Mouse (Mus musculus): ENCODE data around the gene Scn2a.

Gene Scn2a

DNA sequence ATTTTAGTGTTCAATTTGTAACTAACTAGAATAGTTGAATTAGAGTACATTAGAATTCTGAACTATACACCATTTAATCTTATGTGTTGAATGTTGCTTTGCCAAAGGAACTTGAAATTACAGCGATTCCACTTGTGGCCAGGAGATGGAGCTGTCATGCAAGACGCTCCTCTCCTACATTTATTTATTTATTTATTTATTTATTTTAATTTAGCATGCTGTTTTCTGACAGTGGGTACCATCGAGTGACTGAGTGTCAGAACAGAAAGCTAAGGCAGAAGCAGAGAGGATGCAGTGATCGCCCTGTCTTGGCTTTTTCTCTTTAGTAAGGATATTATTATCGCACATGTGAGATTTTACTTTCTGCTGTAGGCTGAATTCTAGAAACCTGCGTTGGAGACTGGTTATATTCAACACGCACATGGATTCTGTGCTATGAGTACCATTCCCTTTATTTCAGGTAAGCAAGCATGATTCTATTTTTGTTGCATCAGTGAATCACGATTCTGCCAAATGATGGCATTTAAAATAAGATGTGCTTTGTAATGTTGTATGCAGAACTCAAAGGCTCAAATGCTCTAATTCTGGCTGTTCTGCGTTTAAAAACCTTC lies at the start of gene Scn2a:
Gene Scn2a (plus strand): TSS at position 216 of the 611 bp plus-strand sequence.
- no peak for DNase-seq

- no peak for DNase-seq
These were observed 32.9 kb upstream of the Scn2a start for GRCm38 (mm10) chr2:65587679-65588078.

- no peak for DNase-seq
These were observed 12.8 kb upstream of the Scn2a start for GRCm38 (mm10) chr2:65607813-65608212.

GRCm38 (mm10) chr2:65611887-65612286 lies 8.7 kb upstream of the Scn2a start:
- DNase-seq = no peak

GRCm38 (mm10) chr2:65619781-65620180 lies 790 bp upstream of the Scn2a start:
- DNase-seq = no peak

- DNase-seq = no peak
These were observed 683 bp downstream of the Scn2a start for GRCm38 (mm10) chr2:65621254-65621653.

GRCm38 (mm10) chr2:65621838-65622237 lies 1.3 kb downstream of the Scn2a start:
- no peak for DNase-seq

- no peak for DNase-seq
These were observed 32.1 kb downstream of the Scn2a start for GRCm38 (mm10) chr2:65652636-65653035.

DNA sequence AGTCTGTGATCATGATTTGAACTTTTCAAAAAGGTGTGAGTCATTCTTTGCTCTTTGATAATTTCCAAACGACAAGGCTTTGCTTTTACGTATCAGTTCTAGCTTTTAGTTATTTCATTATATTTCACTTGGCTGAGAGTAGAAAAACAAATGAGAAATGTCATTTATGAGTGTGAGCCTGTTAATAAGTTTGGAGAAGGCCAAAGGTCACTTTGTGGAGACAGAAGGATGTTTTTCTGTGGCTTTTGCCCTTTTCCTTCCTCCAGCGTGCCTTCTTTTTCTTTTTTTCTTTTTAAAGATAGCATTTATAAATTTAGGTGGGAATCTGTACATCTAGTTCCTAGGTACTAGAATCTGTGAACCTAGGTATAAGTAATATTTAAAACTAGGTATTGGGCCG lies 36.5 kb downstream of the Scn2a start:
- DNase-seq = no peak

GRCm38 (mm10) chr2:65658430-65658829 lies 37.9 kb downstream of the Scn2a start:
- DNase-seq = no peak

DNA sequence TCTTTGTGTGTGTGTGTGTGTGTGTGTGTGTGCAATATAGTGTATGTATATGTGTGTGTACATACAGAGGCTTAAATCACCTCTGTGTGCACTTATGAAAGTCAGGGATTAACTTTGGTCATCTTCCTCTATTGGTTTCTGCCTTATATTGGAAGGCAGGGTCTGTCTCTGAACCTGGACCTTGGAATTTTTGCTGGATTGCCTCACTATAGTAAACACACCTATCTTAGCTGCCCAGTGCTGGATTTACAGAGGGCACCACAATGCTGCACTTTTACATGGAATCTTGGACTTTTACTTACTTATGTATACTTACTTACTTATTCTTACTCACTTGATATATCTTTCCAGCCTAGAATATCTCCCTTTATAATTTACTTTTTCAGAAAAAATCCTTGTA lies 43.3 kb downstream of the Scn2a start:
- no peak for DNase-seq

DNA sequence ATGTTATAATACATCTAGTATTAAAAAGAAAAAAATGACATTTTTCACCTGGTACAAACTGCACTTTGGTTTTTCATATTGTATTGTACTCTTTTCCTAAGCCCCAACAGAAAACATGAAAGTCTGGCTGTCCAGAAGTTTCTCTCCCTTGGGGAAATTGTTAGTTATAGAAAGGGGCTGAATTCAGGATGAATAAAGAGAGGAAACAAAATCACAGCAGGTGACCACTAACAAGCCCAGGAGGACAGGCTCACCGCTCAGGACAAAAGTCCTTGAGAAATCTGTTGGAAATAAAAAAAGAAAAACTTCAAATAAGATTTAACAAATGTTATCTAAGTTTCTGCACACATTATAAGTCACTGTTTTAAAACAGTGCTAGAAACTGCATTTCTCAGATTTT lies 43.9 kb downstream of the Scn2a start:
- DNase-seq = no peak

DNA sequence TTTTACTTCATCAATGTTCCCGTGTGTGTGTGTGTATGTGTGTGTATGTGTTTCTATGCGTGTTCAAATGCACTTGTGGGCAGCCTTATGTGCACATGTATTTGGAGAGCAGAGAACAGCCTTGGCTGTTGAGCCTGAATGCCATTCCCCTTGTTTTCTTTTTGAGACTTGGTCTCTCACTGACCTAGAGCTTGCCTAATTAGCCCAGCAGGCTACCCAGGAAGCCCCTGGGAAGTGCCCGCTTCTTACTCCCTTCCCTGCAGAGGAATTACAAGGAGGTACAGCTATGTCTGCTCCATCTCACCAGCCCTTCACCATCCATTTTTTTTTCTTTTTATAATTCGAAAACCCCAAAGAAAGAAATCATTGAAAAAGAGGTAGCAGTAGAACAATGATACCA lies 44.6 kb downstream of the Scn2a start:
- no peak for DNase-seq

DNA sequence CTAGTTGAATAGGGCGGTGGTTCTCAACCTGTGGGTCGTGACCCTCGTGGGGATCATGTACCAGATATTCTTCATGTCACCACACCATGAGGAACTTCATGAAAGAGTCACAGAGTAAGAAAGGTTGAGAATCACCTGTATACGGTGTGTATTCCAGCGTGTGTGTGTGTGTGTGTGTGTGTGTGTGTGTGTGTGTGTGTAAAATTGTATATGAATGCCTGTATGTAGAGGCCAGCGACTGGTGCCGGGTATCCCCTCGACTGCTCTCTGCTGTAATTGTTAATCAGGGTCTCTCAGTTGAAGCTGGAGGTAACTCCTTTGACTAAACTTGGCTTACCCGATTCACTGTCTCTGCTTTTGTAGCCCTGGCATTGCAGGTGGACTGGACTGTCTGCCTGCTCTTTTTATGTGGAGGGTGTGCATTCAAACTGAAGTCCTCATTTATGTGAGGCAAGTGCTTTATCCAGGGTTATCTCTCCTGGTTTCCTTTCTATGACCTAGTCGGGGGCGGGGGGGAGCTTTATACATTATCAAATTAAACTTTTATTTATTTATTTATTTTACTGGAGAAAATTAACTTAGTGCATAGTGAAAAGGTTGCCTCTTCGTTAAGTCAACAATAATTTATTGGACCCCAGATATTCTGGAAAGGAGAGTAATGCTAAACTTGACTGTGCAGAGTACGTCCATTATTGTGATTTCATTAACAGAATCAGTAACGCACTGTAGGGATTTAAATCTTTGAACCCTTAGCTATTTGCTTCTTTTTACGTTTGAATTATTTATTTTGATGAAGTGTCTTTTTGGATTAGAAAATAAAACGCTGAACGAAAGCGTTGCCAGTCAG lies 47.2 kb downstream of the Scn2a start:
- no peak for DNase-seq

DNA sequence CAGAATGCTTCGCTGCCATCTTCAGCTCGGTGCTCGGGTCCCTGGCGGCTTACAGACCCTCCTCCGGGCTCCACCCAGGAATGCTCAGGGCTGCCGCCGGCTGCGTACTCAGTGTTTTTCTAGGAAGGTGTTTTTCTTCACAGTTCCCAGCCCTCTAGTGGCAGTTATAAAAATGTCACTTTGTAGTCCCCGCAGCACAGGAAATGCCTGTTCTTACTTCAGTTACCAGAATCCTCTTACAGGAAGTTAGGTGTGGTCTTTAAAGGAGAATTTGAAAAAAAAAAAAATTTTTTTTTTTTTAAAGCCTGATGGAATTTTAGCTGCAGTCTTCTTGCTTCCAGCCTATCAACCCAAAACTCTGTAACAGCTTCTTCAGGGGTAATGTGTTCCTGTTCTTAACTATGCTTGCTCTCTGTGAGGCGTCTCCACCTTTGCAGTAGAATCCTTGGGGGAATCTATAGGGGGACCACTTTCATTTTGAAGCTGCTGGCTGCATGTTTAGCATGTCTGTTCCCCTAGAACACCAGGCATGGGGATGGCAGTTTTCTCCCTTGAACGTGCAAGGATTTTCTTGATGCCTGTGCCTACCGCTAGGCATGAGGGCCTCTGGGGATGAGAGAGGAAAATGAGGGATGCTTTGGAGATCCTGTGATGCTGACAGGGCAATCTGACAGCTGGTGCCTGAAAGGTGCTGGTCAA lies 48.0 kb downstream of the Scn2a start:
- peak; percentile 72 for DNase-seq

DNA sequence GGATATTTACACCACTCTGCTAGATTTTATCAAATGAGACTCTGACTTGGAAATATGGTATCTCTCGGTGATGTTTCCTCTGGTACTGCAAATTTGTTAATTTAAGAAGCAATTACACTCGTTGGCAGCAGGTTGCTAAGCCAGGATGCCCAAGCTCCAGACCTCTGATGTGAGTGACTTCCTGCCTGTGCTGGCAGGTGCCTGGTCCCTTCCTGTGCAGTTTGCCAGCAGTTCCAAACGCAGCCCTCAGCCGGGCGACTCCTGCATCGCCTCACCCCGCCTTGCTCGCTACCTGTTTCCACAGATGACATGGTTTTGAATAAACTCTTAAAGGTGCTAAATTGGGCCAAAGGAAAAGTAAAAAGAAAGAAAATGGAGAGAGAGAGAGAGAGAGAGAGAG lies 49.0 kb downstream of the Scn2a start:
- no peak for DNase-seq

DNA sequence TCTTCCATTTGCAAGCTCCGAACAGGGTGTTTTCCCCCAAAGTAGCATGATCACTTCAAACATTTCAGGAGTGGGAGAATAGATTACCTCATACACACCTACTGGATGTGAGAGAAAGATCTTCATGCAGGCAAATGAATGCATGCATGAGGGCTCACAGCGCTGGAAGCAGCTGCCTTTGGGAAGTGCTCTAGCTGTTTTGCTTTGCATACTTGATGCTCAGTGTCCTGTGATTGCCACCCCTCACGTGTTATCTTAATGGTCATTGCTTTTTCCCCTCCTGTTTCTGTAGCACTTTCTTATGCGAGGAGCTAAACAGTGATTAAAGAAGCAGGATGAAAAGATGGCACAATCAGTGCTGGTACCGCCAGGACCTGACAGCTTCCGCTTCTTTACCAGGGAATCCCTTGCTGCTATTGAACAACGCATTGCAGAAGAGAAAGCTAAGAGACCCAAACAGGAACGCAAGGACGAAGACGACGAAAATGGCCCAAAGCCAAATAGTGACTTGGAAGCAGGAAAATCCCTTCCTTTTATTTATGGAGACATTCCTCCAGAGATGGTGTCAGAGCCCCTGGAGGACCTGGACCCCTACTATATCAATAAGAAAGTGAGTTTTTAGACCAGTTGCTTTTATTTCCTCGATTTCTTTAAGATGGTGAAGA lies 49.7 kb downstream of the Scn2a start:
- no peak for DNase-seq

GRCm38 (mm10) chr2:65679621-65680020 lies 59.0 kb downstream of the Scn2a start:
- DNase-seq = no peak

DNA sequence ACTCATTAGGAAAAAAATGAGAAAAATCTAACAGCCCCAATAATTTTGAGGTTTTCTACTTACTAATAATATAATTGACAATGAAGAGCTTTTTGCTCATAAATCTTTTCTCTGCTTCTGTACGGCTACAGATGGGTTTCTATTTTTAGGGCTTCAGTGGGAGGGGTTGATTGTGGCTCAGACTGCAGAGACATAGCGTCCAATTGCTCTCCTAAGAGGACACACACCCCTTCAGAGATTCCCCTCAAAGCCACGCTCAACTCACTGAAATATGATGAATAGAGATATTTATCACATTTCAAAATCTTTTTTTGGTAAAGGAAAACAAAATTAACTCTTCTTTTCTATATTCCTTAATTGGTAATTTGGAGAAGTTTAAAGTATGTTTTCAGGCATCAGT lies 64.6 kb downstream of the Scn2a start:
- DNase-seq = no peak

DNA sequence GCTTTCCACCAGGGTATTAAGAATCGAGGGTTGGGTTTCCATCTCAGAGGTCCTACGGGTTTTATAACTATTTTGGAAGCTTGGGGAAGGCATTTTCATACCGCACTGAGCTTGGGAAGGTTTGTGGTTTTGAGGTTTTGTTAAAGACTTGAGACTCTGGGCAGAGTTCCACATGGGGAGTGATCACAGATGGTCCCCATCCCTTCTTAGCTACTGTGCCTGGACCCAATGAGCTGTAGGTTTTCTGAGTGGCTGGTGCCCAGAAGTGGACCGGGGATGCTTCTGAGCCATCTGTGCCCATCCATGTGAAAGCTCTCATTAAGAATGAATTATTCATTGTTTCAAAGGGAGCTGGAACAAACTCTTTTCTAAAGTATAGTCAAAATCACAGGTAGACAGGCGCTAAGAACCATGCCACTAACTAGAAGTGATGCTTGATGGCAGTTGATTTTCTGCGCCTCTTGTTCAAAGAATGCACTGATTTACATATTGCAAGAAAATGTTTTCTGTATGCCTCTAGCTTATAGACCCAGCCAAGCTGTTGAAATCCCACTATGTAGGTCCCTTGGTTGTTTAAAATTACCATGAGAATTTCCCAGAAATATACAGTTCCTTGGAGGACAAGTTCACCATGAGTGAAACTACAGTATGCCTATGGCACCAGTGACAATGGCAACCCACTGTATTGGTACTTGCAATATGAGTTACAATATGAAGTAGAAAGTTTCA lies 70.0 kb downstream of the Scn2a start:
- DNase-seq = no peak

GRCm38 (mm10) chr2:65694485-65694884 lies 73.9 kb downstream of the Scn2a start:
- no peak for DNase-seq

GRCm38 (mm10) chr2:65695061-65695460 lies 74.5 kb downstream of the Scn2a start:
- no peak for DNase-seq

GRCm38 (mm10) chr2:65700246-65700645 lies 79.7 kb downstream of the Scn2a start:
- no peak for DNase-seq
